Mouse (Mus musculus): Measurements from ENCODE around the gene Gm36176. TPM values are rescaled to one million over a fixed set of nuclear protein-coding genes. Genes with fewer than 3 reads are reported as not detected.

Gene Gm36176
- total RNA-seq, 4 experiments from 2014 or later: not detected

- no peak for DNase-seq
Measured at GRCm38 (mm10) chr10:77882553-77882952, 36.0 kb downstream of the Gm36176 start.

GRCm38 (mm10) chr10:77886007-77886747, 39.6 kb downstream of the Gm36176 start:
- DNase-seq: no peak

- DNase-seq: no peak
Measured at GRCm38 (mm10) chr10:77890987-77891565, 44.5 kb downstream of the Gm36176 start.

GRCm38 (mm10) chr10:77895562-77895961, 49.0 kb downstream of the Gm36176 start:
- no peak for DNase-seq

Other genes starting within 250 kb of the Gm36176 start
- gene Sumo3, start 240.7 kb upstream of the Gm36176 start, total RNA-seq (2022): 100 to 1,000 TPM in 3 of 4 experiments, 10 to 100 TPM in 1; 98.9 to 125 (median 115) TPM
- gene Gm49325, start 240.6 kb upstream of the Gm36176 start, total RNA-seq (2022): 10 to 100 TPM; 15.2 to 24.8 (median 18.1) TPM
- 10 to 100 TPM; 46.0 to 63.0 (median 53.7) TPM for gene Ube2g2, start 224.5 kb upstream of the Gm36176 start, total RNA-seq (2022)
- 1 to 10 TPM in 1 of 4 experiments, under 1 TPM in 3; 0.15 to 1.4 (median 0.81) TPM for gene Tspear, start 160.2 kb upstream of the Gm36176 start, total RNA-seq (2022)
- not detected for gene Gm19402, start 156.0 kb upstream of the Gm36176 start, total RNA-seq (2022)
- gene Gm9508, start 149.6 kb upstream of the Gm36176 start, total RNA-seq (2022): not detected
- gene Gm10272, start 140.2 kb upstream of the Gm36176 start, total RNA-seq (2022): not detected
- not detected for gene Gm10024, start 135.3 kb upstream of the Gm36176 start, total RNA-seq (2022)
- gene Gm10142, start 131.0 kb upstream of the Gm36176 start, total RNA-seq (2022): not detected
- gene Krtap12-1, start 126.2 kb upstream of the Gm36176 start, total RNA-seq (2022): not detected
- not detected for gene Gm10100, start 120.3 kb upstream of the Gm36176 start, total RNA-seq (2022)
- gene Gm18596, start 104.2 kb upstream of the Gm36176 start, total RNA-seq (2022): not detected
- not detected for gene Gm9736, start 95.4 kb upstream of the Gm36176 start, total RNA-seq (2022)
- not detected for gene Gm3233, start 87.1 kb upstream of the Gm36176 start, total RNA-seq (2022)
- gene Gm3238, start 75.5 kb upstream of the Gm36176 start, total RNA-seq (2022): not detected
- gene Gm7138, start 69.9 kb upstream of the Gm36176 start, total RNA-seq (2022): not detected
- not detected for gene Gm3250, start 64.3 kb upstream of the Gm36176 start, total RNA-seq (2022)
- not detected for gene Gm7137, start 58.6 kb upstream of the Gm36176 start, total RNA-seq (2022)
- not detected for gene Gm9639, start 51.7 kb upstream of the Gm36176 start, total RNA-seq (2022)
- gene Gm19668, start 47.7 kb upstream of the Gm36176 start, total RNA-seq (2022): not detected
- not detected for gene Gm9507, start 35.0 kb upstream of the Gm36176 start, total RNA-seq (2022)
- gene Gm2696, start 32.1 kb upstream of the Gm36176 start, total RNA-seq (2022): not detected
- gene Krtap10-4, start 19.7 kb upstream of the Gm36176 start, total RNA-seq (2022): not detected
- gene Krtap10-10, start 10.9 kb upstream of the Gm36176 start, total RNA-seq (2022): not detected
- not detected for gene Gm10318, start 6.1 kb downstream of the Gm36176 start, total RNA-seq (2022)
- gene Gm3285, start 15.2 kb downstream of the Gm36176 start, total RNA-seq (2022): not detected
- 10 to 100 TPM in 1 of 4 experiments, 1 to 10 TPM in 3; 5.5 to 10.8 (median 7.3) TPM for gene Lrrc3, start 55.7 kb downstream of the Gm36176 start, total RNA-seq (2022)
- gene Trpm2, start 123.8 kb downstream of the Gm36176 start, total RNA-seq (2022): 10 to 100 TPM in 2 of 4 experiments, 1 to 10 TPM in 2; 2.2 to 10.4 (median 7.6) TPM
- gene 1810043G02Rik, start 131.7 kb downstream of the Gm36176 start, total RNA-seq (2022): 10 to 100 TPM; 18.8 to 41.2 (median 28.6) TPM
- gene Pfkl, start 163.3 kb downstream of the Gm36176 start, total RNA-seq (2022): 100 to 1,000 TPM in 1 of 4 experiments, 10 to 100 TPM in 3; 79.7 to 108 (median 89.6) TPM
- 10 to 100 TPM in 3 of 4 experiments, 1 to 10 TPM in 1; 4.3 to 41.2 (median 20.8) TPM for gene Dnmt3l, start 195.1 kb downstream of the Gm36176 start, total RNA-seq (2022)
- not detected for gene Aire, start 196.8 kb downstream of the Gm36176 start, total RNA-seq (2022)
- 10 to 100 TPM; 17.7 to 20.6 (median 18.7) TPM for gene Icosl, start 222.5 kb downstream of the Gm36176 start, total RNA-seq (2022)